Mouse (Mus musculus): ENCODE measurements around the gene Zfp609.
"Not testable (repeated sequence)": the region's sequence is repeated elsewhere in the genome, so short reads cannot be mapped to it uniquely, and the experiment has no call there.

Gene Zfp609

GRCm38 (mm10) chr9:65724471-65725290 lies 102.7 kb downstream of the Zfp609 start:
- in situ Hi-C loops (cut with MseI, MboI), result no loop called here

DNA sequence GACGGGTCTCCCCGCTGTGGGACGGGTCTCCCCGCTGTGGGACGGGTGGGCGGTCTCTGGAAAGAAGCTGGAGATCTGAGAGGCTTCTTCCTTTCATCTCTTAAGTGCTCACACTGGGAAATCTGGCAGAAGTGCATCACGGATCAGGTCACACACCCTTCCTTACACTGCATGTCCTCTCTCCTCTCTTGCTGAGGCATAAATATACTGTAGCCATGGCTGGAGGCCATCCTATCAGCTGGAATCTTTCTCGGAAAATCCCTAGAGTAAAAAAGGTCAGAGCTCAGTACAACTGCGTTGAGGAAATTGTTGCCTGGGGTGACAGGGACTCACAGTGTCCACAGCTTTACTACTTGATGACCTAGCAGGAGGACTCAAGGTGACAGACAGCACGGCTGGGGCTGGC lies 106.2 kb downstream of the Zfp609 start:
- in situ Hi-C loops (cut with MseI, MboI), result no loop called here

DNA sequence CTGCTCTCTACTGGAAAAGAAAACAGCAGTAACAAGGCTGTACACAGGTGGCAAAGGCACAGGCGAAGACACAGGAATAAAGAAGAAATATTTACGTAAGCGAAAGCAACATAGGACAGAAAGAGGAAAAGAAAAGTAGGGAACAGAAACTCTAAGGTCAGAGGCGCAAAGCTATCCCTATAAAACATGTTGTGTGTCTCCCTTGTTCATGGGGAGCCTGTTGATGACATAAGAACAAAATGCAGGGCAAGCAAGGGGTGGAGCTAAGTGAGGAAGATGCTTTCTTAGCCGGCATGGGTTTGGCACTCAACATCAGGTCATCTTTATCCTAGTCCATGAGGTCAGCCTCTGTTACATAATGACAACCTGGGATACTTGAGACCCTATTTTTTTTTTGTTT lies 109.2 kb downstream of the Zfp609 start:
- in situ Hi-C loops (cut with MseI, MboI), result no loop called here

DNA sequence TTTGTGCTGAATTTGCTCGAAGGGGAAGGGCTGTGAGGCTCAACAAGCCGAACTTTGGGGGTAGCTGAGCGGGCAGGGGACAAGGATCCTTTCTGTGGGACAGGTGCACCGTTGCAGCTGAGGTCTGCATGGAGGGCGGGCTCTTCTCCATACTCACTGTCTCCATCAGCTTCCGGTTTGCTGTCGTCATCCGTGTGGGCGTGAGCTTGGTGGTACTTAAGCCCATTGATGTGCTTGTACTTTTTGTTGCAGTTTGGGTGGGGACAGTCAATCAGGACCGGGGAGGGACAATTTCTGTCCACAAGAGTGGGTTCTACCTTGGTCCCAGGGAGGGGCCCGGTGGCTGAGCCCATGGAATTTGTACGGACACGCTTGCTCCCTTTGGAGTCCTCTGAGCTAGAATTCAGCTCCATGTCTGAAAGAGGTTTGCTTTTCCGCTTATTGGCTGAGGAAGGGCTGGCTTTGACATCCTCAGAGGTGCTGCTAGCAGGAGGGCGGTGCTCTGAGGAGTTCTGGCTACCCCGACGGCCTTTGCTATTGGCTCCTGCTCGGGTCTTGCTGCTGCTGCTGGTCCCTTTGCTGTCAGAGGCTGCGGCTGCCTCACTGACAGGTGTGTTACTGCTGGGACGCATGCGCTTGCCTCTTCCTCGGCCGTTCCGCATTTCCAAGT lies 123.3 kb downstream of the Zfp609 start:
- in situ Hi-C loops (cut with MseI, MboI), result no loop called here

DNA sequence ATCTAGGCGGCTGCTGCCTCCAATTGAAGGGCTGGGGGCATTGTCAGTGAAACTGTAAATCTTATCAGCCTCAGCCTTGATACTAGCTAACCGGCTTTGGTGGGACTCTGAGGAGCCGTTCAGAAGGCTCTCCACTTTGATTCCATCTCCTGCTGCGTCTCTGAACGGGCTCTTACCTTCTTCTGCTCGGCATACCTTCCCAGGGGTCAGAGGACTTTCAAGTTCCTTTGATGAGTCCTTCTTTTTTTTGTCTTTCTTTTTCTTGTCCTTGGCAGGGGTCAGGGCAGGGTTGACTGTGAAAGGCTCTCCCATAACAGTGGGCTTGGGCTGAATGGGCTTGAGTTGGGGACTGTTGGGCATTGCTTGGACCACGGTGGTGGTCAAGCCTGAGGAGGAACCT lies 124.1 kb downstream of the Zfp609 start:
- in situ Hi-C loops (cut with MseI, MboI), result no loop called here

- in situ Hi-C loops (cut with MseI, MboI), result no loop called here
Observed at GRCm38 (mm10) chr9:65702286-65702685, 125.1 kb downstream of the Zfp609 start.

GRCm38 (mm10) chr9:65700504-65700903 lies 126.9 kb downstream of the Zfp609 start:
- in situ Hi-C loops (cut with MseI, MboI), result no loop called here

DNA sequence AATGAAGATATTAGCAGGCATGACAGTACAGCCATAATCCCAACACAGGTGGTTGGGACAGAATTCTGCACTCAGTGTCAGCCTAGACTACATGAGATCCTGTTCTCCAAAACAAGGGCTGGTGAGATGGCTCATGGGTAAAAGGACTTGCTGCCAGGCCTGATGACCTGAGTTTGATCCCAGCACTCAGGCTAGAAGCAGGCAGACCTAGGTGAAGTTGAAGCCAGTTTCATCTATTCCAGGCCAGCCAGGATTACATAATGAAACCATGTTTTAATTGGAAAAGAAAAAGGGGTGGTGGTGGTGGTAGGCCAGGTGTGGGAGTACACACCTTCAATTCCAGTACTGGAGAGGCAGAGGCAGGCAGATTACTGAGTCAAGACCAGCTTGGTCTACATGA lies 129.4 kb downstream of the Zfp609 start:
- in situ Hi-C loops (cut with MseI, MboI), result no loop called here

GRCm38 (mm10) chr9:65697356-65697755 lies 130.0 kb downstream of the Zfp609 start:
- in situ Hi-C loops (cut with MseI, MboI), result no loop called here

DNA sequence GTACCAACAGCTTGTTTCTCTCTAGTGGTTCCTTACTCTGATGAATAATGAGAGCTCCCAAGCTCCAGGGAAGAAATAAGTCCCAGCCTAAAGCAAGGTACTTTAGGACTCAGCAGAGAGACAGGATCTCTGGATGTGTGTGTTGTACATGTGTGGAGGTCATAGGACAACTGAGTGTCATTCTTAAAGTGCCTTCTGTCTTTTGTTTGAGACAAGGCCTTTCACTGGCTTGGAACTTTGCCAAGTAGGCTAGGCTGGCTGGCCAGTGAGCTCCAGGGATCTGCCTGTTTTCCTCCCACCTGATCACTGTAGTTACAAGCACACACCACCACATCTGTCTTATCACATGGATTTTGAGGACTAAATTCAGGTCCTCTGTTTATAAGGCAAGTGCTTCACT lies 131.0 kb downstream of the Zfp609 start:
- in situ Hi-C loops (cut with MseI, MboI), result no loop called here

DNA sequence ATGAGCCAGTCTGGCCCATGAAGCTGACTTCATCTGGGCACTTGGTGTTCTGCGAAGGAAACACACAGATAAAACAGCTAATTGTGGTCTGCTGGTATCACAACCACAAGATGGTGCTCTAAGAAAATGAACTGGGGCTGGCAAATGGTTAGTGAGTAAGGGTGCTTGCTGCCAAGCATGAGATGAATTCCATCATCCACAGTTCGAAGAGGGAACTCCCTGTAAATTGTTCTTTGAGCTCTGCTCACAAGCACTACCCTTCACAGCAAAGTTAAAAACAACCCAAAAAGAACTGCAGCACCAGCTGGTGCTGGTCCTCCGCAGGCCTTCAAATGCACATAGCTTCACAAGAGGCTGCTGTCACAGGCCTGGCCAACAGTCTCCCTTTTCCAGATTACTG lies 131.7 kb downstream of the Zfp609 start:
- in situ Hi-C loops (cut with MseI, MboI), result no loop called here

DNA sequence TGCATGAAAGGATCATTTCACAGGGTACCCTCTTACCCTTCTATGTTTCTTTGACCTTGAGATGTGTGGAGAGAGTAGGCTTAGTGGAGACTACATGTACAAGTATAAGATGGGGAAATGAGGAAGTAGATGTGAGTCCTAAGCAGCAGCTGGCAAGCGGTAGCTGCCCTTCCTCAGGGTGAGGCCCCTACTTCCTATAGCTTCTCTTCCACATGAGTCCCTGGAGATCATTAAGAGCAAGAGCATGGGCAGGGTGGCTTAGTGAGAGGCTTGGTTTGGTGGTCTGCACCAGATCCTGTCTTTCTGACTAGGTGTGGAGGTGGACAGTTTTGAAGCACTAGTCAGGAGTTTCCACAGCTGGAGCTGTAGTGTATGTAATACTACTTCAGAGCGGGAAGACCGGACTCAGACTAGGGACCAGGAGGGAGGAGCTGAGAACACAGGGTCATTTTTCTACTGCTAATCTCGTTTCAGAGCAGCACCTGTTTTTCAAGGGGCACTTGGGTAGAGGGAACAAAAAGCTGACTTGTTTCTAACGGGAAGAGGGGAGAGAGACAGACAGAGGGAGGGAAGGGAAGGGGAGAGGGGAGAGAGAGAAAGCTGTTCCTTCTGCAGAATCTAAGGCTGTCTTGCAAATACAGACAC lies 134.3 kb downstream of the Zfp609 start:
- in situ Hi-C loops (cut with MseI, MboI), result no loop called here

DNA sequence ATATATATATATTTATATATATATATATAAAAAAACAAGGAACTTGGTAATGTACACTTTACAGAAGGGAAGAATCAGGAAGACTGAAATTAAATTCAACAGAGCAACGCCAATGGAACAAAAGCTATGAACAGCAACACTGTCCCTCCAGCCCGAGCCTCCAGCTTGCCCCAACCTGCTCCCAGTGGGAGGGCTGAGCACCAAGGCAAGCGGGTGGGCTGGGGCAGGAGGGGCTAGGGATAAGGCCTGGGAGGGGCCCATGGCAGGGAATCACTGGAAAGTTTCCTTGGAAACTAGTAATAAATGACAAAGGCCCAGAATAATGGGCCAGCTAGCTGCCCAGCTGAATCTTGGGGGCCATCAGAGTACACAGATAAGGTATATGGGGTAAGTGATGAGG lies 134.9 kb downstream of the Zfp609 start:
- in situ Hi-C loops (cut with MseI, MboI), result no loop called here

DNA sequence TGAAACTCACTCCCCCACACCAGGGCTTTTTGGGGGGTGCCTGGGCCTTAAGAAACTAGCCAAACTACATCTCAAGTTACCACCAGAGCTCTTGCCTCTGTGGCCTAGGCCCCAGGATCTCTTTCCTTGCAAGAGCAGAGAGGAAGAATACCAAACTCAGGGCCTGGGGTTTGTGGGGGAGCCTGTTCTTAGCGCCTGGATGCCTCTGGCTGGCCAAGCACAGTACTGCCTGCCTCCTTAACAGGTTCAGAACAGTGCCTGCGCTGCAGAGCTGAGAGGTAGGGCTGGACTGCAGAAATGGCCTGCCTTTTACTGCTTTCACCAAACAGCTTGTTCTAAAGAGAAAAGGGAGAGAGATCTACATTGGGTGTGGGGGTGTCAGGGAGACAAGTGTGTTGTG lies 137.5 kb downstream of the Zfp609 start:
- in situ Hi-C loops (cut with MseI, MboI), result not testable (repeated sequence)

DNA sequence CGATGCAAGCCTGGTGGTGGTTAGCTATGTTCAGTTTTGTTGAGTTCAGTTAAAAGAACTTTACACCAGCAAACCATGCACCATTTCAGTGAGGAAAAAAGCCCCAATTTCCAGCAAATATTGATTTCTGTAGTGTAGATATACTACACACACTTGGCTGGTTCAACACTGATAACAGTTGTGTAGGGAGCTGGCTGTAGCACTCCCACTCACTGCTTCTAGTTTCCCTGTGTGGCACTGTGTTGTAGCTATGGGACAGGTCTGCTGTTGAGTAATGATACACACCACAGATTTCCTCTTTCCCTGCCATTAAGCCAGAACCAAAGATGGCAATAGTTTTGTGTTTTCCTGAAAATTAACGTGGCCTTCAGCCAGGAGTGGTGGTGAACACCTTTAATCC lies 142.7 kb downstream of the Zfp609 start:
- in situ Hi-C loops (cut with MseI, MboI), result no loop called here

DNA sequence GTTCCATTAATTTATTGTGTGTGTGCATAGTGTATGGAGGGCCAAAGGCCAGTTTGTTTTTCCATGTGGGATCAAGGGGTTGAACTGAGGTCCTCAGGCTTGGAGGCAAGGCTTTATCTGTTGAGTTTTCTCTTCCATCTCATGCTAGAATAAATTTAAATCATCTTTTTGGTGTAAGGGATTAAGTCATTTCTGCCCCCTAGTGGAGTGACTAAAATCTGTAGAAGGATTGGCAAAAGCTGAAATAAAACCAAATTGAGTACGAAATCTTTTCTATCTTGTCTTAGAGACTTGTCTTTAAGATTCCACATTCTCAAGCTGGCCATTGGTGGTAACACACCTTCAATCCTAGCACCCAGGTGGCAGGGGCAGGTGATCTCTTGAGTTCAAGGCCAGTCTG lies 144.4 kb downstream of the Zfp609 start:
- in situ Hi-C loops (cut with MseI, MboI), result no loop called here

DNA sequence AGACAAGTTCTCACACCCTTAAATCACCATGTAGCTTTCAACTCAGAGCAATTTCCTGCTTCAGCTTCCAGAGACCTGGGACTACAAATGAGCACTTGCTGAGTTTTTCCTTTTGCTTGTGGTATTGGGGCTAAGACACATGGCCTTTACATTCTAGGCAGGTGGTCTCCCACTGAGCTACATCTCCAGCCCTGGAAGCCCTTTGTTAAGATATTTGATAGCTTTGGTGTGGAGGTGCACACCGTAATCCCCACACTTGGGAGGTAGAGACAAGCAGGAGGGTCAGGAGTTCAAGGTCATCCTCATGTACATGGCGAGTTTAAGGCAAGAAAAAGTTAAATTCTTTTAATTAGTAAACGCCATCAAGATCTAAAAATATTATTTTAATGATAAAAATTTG lies 145.2 kb downstream of the Zfp609 start:
- in situ Hi-C loops (cut with MseI, MboI), result no loop called here

DNA sequence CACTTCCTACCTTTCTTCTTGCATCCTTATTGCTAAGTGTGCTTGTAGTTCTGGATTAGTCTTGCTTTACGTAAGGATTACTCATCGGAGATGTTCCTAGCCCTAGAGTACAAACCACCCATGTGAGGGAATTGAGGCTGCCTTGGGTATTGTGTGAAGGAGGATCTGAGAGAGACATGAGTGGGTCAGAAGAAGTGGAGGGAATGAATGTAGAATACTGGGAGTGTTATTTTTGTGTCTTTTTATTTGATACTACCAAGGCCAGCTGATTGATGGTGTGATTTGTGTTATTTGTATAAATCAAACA lies 145.8 kb downstream of the Zfp609 start:
- in situ Hi-C loops (cut with MseI, MboI), result no loop called here

GRCm38 (mm10) chr9:65680938-65681633 lies 146.3 kb downstream of the Zfp609 start:
- in situ Hi-C loops (cut with MseI, MboI), result no loop called here

DNA sequence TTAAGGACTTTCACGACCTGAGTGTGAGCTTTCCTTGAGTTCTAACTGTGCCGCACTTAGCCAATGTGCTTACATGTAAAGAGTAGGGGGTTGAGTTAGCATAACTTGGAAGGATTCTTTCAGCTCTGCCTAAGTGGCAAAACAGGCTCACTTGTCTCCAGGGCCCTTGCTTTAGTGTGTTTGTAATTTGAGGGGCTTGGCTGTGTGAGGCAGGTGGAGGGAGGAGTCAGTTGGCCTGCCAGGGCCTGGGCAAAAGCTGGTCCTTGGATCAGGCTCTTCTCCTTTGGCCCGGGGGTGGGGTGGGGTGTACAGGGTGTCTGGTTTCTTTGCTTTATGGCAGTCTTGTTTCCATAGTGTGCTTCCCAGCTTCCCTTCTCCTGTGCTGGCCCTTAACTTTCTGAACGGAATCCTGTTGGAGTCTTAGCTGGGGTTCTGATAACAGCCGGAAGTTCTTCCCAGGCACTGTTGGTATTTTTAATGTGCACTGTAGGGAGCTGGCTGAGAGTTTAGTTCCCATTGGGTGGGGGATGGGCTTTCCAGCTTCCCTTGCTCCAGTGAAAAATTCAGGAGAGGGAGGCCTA lies 148.1 kb downstream of the Zfp609 start:
- in situ Hi-C loops (cut with MseI, MboI), result no loop called here

DNA sequence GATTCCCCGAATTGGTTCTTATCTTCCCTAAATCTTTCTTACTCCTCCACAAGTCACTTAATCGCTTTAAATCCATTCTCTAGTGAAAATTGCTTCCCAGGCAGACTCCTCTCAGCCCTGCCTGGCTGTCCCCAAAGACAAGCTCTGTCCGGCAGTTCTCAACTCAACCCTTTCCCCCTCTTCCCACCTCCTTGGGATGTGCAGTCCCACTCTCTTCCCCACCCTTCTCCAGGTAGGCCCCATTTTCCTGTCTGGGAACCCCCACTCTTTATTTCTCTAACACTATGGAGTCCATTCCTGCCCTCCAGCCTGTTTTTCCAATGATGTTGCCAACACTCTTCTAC lies 150.3 kb downstream of the Zfp609 start:
- in situ Hi-C loops (cut with MseI, MboI), result no loop called here
